Mouse (Mus musculus): ENCODE data around the gene Patl2. TPM values are rescaled to one million over a fixed set of nuclear protein-coding genes. Genes with fewer than 3 reads are reported as not detected.

The Patl2 gene
- polyA plus RNA-seq, 2 experiments: 0.04 TPM; not detected in 1

DNA sequence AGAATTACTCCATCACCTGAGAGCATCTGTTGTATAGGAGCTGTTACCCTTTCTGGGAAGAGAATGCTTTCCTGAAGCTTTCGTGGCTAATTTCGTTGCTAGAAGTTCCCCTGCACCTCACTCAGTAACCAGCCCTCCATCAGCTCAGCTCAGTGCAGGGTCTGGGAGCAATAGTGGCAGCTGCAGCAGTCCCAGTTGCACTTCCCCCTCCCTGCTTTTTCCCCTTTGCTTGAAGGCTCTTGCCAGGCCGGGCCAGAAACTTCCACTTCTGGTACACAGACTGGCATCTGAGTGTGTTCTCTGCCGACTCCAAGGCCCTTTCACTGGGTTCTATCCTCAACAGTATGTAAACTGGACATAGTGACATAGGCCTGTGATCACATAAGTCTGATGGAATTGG is 903 bp downstream of the Patl2 start:
- TF ChIP-seq CTCF (IDR thresholded peaks at IDR 0.05; ENCODE audit: low read depth) (no peak), EP300 (IDR thresholded peaks at IDR 0.05; ENCODE audit: low read depth) (no peak)
- Histone ChIP-seq H3K27me3 (ENCODE audit: control insufficient read depth, insufficient read depth, low read length) (no peaks in the 10 kb centered on the region), H3K4me1 (replicated peaks; ENCODE audit: control insufficient read depth in 2 of 2, insufficient read depth in 2 of 2, low read length in 1 of 2) (peaks cover 0 to 3% of the 10 kb centered on the region in 2 experiments; a peak in 3 of 4 replicates), H3K4me2 (ENCODE audit: low read depth) (no peak overlapping the region), H3K9me3 (ENCODE audit: control insufficient read depth, low read length) (no peaks in the 10 kb centered on the region), H3K36me3 (replicated peaks; ENCODE audit: control insufficient read depth, insufficient read depth, low read depth) (no peaks in the 10 kb centered on the region), H3K27ac (no peak overlapping the region), H3K4me3 (ENCODE audit: insufficient read depth in 1 of 2, low read depth in 2 of 2, low read length in 2 of 2) (no peak overlapping the region), H3K9ac (replicated peaks) (no peak overlapping the region)
- ATAC-seq (ENCODE audit: insufficient read depth): no peak
- DNase-seq (ENCODE audit: low read depth in 3 of 3, low spot score in 3 of 3): no peak
- WGBS (ENCODE audit: insufficient replicate concordance): 73% methylated on average over 4 of the region's 4 CpGs

DNA sequence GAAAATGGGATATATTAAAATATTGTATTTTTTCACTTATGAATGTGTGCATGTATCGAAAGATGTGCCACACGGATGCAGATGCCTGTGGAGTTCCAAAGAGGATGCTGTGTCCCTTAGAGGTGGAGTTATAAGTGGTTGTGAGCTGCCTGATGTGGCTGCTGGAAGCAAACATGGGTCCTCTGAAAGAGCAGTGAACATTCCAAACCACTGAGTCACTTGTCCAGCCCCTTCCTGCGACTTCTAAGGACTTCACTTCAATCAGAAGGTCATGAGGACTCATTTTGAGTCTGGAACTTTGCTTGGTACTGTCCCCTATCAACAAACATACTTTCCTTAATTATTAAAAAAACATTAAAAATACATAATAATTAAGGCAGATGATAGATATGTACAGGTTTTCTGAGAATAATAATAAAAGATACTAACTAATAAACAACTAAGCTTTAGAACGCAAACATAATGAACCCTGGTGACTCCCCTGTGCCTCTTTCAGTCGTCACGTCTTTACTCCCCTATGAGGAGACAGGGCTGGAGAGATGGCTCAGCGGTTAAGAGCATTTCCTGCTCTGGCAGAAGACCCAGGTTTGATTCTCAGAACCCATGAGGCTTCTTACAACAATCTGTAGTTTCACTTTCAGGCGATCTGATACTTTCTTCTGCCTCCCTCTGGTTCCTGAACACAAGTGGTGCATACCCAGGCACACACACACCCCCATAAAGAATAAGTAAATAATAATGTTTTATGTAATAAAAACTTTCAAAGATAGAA is 5.8 kb downstream of the Patl2 start:
- no peak overlapping the region for H3K4me3 ChIP-seq (ENCODE audit: insufficient read depth in 1 of 2, low read depth in 2 of 2, low read length in 2 of 2)
- DNase-seq (ENCODE audit: low read depth in 3 of 3, low spot score in 3 of 3) (no peak), ATAC-seq (ENCODE audit: insufficient read depth) (no peak)
- no peaks in the 10 kb centered on the region for H3K36me3 ChIP-seq (replicated peaks; ENCODE audit: control insufficient read depth, insufficient read depth, low read depth)
- H3K4me1 ChIP-seq (replicated peaks; ENCODE audit: control insufficient read depth in 2 of 2, insufficient read depth in 2 of 2, low read length in 1 of 2): no peaks in the 10 kb centered on the region
- H3K4me2 ChIP-seq (ENCODE audit: low read depth): no peak overlapping the region
- TF ChIP-seq CTCF (IDR thresholded peaks at IDR 0.05; ENCODE audit: low read depth) (no peak), EP300 (IDR thresholded peaks at IDR 0.05; ENCODE audit: low read depth) (no peak)
- no peak overlapping the region for H3K27ac ChIP-seq
- H3K27me3 ChIP-seq (ENCODE audit: control insufficient read depth, insufficient read depth, low read length): no peaks in the 10 kb centered on the region
- no peak overlapping the region for H3K9ac ChIP-seq (replicated peaks)
- no peaks in the 10 kb centered on the region for H3K9me3 ChIP-seq (ENCODE audit: control insufficient read depth, low read length)
- 51% methylated on average over 8 of the region's 8 CpGs for WGBS (ENCODE audit: insufficient replicate concordance)

GRCm38 (mm10) chr2:122172188-122172587 is 13.8 kb downstream of the Patl2 start:
- 74% methylated on average over 2 of the region's 2 CpGs for WGBS (ENCODE audit: insufficient replicate concordance)
- DNase-seq (ENCODE audit: low read depth in 3 of 3, low spot score in 3 of 3) (no peak), ATAC-seq (ENCODE audit: insufficient read depth) (no peak)
- Histone ChIP-seq H3K9ac (replicated peaks) (no peak overlapping the region), H3K27ac (no peak overlapping the region), H3K4me1 (replicated peaks; ENCODE audit: control insufficient read depth in 2 of 2, insufficient read depth in 2 of 2, low read length in 1 of 2) (no peaks in the 10 kb centered on the region), H3K4me3 (ENCODE audit: insufficient read depth in 1 of 2, low read depth in 2 of 2, low read length in 2 of 2) (no peak overlapping the region), H3K27me3 (ENCODE audit: control insufficient read depth, insufficient read depth, low read length) (no peaks in the 10 kb centered on the region; the same call in 1 of the 2 replicates), H3K4me2 (ENCODE audit: low read depth) (no peak overlapping the region), H3K36me3 (replicated peaks; ENCODE audit: control insufficient read depth, insufficient read depth, low read depth) (no peaks in the 10 kb centered on the region), H3K9me3 (ENCODE audit: control insufficient read depth, low read length) (no peaks in the 10 kb centered on the region)
- TF ChIP-seq CTCF (IDR thresholded peaks at IDR 0.05; ENCODE audit: low read depth) (no peak), EP300 (IDR thresholded peaks at IDR 0.05; ENCODE audit: low read depth) (no peak)

DNA sequence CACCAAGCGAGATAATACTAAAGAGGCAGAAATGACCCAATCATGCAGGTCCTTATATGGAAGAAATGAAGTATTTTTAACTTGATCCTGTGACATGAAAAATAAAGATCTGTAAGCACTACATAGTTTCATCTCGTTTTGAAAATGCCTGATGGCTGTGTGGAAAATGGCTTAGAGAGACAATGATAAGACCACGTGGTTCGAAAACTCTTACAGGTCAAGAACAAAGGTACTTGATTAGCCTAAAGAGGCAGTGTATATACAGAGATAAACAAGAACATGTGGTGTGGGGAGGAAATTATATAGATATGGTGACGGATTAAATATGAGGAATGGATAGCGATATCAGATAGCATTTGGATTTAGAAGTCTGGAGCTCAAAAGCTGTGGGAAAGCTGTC is 14.7 kb downstream of the Patl2 start:
- ATAC-seq (ENCODE audit: insufficient read depth): no peak
- H3K9me3 ChIP-seq (ENCODE audit: control insufficient read depth, low read length): no peaks in the 10 kb centered on the region
- H3K4me3 ChIP-seq (ENCODE audit: insufficient read depth in 1 of 2, low read depth in 2 of 2, low read length in 2 of 2): no peak overlapping the region
- 47% methylated on average over 6 of the region's 6 CpGs for WGBS (ENCODE audit: insufficient replicate concordance)
- H3K36me3 ChIP-seq (replicated peaks; ENCODE audit: control insufficient read depth, insufficient read depth, low read depth): no peaks in the 10 kb centered on the region
- no peaks in the 10 kb centered on the region; the same call in 1 of the 2 replicates for H3K27me3 ChIP-seq (ENCODE audit: control insufficient read depth, insufficient read depth, low read length)
- no peak overlapping the region for H3K27ac ChIP-seq
- no peaks in the 10 kb centered on the region for H3K4me1 ChIP-seq (replicated peaks; ENCODE audit: control insufficient read depth in 2 of 2, insufficient read depth in 2 of 2, low read length in 1 of 2)
- TF ChIP-seq EP300 (IDR thresholded peaks at IDR 0.05; ENCODE audit: low read depth): no peak
- TF ChIP-seq CTCF (IDR thresholded peaks at IDR 0.05; ENCODE audit: low read depth): no peak
- H3K4me2 ChIP-seq (ENCODE audit: low read depth): no peak overlapping the region
- H3K9ac ChIP-seq (replicated peaks): no peak overlapping the region
- no peak for DNase-seq (ENCODE audit: low read depth in 3 of 3, low spot score in 3 of 3)

DNA sequence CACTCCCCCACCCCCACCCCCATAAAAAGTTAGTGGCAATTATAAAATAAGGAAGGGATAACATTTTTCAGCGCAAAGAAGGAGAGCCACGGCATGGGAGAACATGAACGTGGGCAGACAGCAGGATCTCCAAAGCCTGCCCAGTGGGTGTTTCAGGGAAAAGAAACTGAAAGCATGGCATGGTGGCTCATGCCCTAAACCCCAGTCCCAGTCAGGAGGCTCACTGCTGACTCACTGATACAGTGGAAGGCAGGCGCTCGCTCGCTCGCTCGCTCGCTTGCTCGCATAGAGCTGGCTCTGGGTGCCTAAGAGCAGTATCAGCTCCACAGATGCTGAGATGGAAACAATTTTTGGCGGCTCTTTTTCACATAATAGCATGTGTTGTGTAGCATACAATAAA is 21.7 kb downstream of the Patl2 start:
- Histone ChIP-seq H3K27ac (no peak overlapping the region), H3K9me3 (ENCODE audit: control insufficient read depth, low read length) (no peaks in the 10 kb centered on the region), H3K36me3 (replicated peaks; ENCODE audit: control insufficient read depth, insufficient read depth, low read depth) (no peaks in the 10 kb centered on the region), H3K4me1 (replicated peaks; ENCODE audit: control insufficient read depth in 2 of 2, insufficient read depth in 2 of 2, low read length in 1 of 2) (0 out of 4 replicates have a peak, but pooled peaks cover 0 to 2% of the 10 kb centered on the region in 2 experiments), H3K4me2 (ENCODE audit: low read depth) (no peak overlapping the region), H3K9ac (replicated peaks) (no peak overlapping the region), H3K4me3 (ENCODE audit: insufficient read depth in 1 of 2, low read depth in 2 of 2, low read length in 2 of 2) (no peak overlapping the region), H3K27me3 (ENCODE audit: control insufficient read depth, insufficient read depth, low read length) (no peaks in the 10 kb centered on the region; the same call in 1 of the 2 replicates)
- no peak for TF ChIP-seq CTCF (IDR thresholded peaks at IDR 0.05; ENCODE audit: low read depth)
- no peak for TF ChIP-seq EP300 (IDR thresholded peaks at IDR 0.05; ENCODE audit: low read depth)
- ATAC-seq (ENCODE audit: insufficient read depth) (no peak), DNase-seq (ENCODE audit: low read depth in 3 of 3, low spot score in 3 of 3) (no peak)
- 72% methylated on average over 11 of the region's 11 CpGs for WGBS (ENCODE audit: insufficient replicate concordance)
